Mouse (Mus musculus) lung, adult 2 months (tissue): ENCODE measurements at regions not wholly inside any gene's neighbourhood (a gene's known extent, or its start where the extent isn't known, plus 50 kb on each side); places are given as distances from the start of the nearest gene placed in this dataset.

Experiments
- CTCF ChIP-seq: fragments of 200-500 bp; IDR thresholded peaks from 2 replicates; pipeline ENCODE4 v1.5.1; 2011; ENCODE audit warnings: mild to moderate bottlenecking, low read length, control low read depth; ENCODE audit not compliant: insufficient read depth
- POLR2A ChIP-seq: fragments of 200-500 bp; IDR thresholded peaks from 2 replicates; pipeline ENCODE4 v1.6.1; 2011; ENCODE audit warnings: low read depth, mild to moderate bottlenecking, control low read depth, low read length, borderline replicate concordance; ENCODE audit errors: extremely low read depth

DNA sequence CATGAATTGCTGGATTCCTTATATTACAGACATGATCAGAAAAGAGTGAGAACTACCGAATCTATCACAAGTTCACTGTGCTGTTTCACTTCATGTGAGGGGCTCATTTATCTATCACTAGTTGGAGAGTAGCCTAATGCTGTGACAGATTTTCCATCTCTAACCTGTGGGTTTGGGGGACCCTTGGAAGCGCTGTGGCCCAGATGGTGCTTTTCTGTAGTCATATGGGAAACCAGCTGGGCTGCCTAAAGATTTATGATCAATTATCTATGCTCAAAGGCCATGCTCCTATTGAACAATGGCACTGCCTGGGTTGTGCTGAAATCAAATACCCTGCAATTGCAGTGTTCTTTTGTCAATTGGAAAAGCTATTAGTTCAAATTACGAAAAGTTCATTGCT, 723.2 kb downstream of the Fat4 start:
- TF ChIP-seq CTCF (no peak), POLR2A (no peak)
